ENCODE assay signal across 17 mouse cellular contexts in the genomic region with DNA sequence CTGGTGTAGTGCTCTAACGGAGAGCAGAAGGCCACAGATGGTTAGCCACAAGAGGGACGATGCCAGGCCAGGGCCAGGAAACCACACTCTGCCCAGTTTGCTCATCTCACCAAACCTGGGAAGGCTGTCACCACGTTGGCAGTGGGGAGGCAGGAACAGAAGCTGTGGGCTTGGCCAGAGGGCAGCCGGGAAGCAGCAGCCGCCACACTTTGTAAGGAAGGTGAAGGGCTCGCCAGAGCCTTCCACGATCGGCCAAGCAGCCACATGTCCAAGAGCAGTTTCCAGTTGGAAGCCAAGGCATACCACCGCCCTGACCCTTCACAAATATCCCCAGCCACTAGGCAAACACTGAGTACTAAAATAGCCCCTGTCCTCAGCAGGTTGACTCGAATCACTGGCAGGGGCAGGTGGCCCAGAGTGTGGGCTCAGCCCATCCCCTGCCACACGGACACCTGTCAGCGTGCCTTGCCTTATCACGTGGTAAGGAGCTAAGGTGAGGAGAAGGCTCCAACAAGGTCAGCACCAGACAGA.
A peak's percentile ranks its signal among the peaks of the same experiment; 100 is the strongest.
DNase-seq lines count a peak whose midpoint lies in the region; ATAC-seq and TF ChIP-seq lines count a peak whose summit lies in the region.
"Had no signal": no experiment of that assay in that cellular context is flagged by ENCODE, and none has a peak within 500 bp of the region (broad histone marks: within the 10 kb centered on the region; RNA-seq: fewer than 3 reads in every experiment).

No protein-coding gene starts in this region.

- no peaks in the 10 kb centered on the region for H3K36me3 ChIP-seq in heart, embryonic 12.5 days
- no peaks in the 10 kb centered on the region for H3K36me3 ChIP-seq in myocyte (ENCODE audit: control insufficient read depth, insufficient read depth)
- H3K36me3 ChIP-seq: embryonic facial prominence, embryonic 15.5 days; forebrain, embryonic 12.5 days; hindbrain, embryonic 13.5 days; limb, embryonic 13.5 days had no signal

- no peaks in the 10 kb centered on the region for H3K27me3 ChIP-seq in heart, embryonic 12.5 days (replicated peaks)
- no peaks in the 10 kb centered on the region for H3K27me3 ChIP-seq in myocyte (ENCODE audit: control insufficient read depth, insufficient read depth, insufficient read length)
- H3K27me3 ChIP-seq: embryonic facial prominence, embryonic 15.5 days; forebrain, embryonic 12.5 days; hindbrain, embryonic 13.5 days; limb, embryonic 13.5 days had no signal

- no peak overlapping the region for H3K9ac ChIP-seq in heart, embryonic 12.5 days
- H3K9ac ChIP-seq: embryonic facial prominence, embryonic 15.5 days; forebrain, embryonic 12.5 days; hindbrain, embryonic 13.5 days; limb, embryonic 13.5 days had no signal

- ATAC-seq in heart, embryonic 12.5 days (ENCODE audit: insufficient number of reproducible peaks, low FRiP score) = no peak

- H3K9me3 ChIP-seq in heart, embryonic 12.5 days (replicated peaks) = peaks cover 7% of the 10 kb centered on the region
- H3K9me3 ChIP-seq: hindbrain, embryonic 13.5 days had no signal

- no peaks in the 10 kb centered on the region for H3K79me2 ChIP-seq in myocyte (ENCODE audit: control insufficient read depth, insufficient read depth)

- no peak overlapping the region for H3ac ChIP-seq in myocyte (ENCODE audit: control insufficient read depth, insufficient read length)

- no peak for TF ChIP-seq POLR2A in myocyte (IDR thresholded peaks at IDR 0.05; ENCODE audit: insufficient read length, low read depth)
- no peak for TF ChIP-seq POLR2A in lung, adult 2 months (IDR thresholded peaks at IDR 0.05; ENCODE audit: borderline replicate concordance, extremely low read depth, low read depth, low read length)

- peaks cover 5% of the 10 kb centered on the region; the same call in 1 of the 2 replicates for H3K4me1 ChIP-seq in heart, embryonic 12.5 days (replicated peaks)
- no peaks in the 10 kb centered on the region for H3K4me1 ChIP-seq in lung, adult 2 months (ENCODE audit: control insufficient read depth, insufficient read depth, low read length)
- H3K4me1 ChIP-seq: embryonic facial prominence, embryonic 15.5 days had no signal

- peak; percentile 98 for DNase-seq in heart, adult 11 months
- peak; percentile 55 to 69 for DNase-seq in cerebellum, postnatal 25 days
- peak; percentile 76 to 77 for DNase-seq in heart, adult 9 months (ENCODE audit: low spot score in 2 of 2)
- DNase-seq in natural killer cell, adult 2 months (ENCODE audit: low spot score in 2 of 2) = no peak
- DNase-seq in frontal cortex, postnatal 14 days (ENCODE audit: low spot score in 2 of 2) = no peak
- no peak for DNase-seq in lung, adult 2 months
- DNase-seq: kidney, postnatal 14 days; layer of hippocampus, adult 9-11 months; lung, adult 18-20 months; retina, postnatal 1 day; spleen, adult 18-20 months had no signal

- no peak overlapping the region for H3K4me2 ChIP-seq in heart, embryonic 12.5 days
- no peak overlapping the region for H3K4me2 ChIP-seq in myocyte (ENCODE audit: low read depth)
- H3K4me2 ChIP-seq: embryonic facial prominence, embryonic 15.5 days; forebrain, embryonic 12.5 days; hindbrain, embryonic 13.5 days; limb, embryonic 13.5 days had no signal

- WGBS in heart, embryonic 12.5 days = 75% methylated on average over 13 of the region's 13 CpGs
- WGBS in lung, adult 2 months = 83% methylated on average over 13 of the region's 13 CpGs

- no peak for TF ChIP-seq CTCF in lung, adult 2 months (IDR thresholded peaks at IDR 0.05; ENCODE audit: insufficient read depth, low read length)

- H3K4me3 ChIP-seq in heart, embryonic 12.5 days = no peak overlapping the region
- no peak overlapping the region for H3K4me3 ChIP-seq in myocyte
- no peak overlapping the region for H3K4me3 ChIP-seq in lung, adult 2 months (replicated peaks; ENCODE audit: extremely low read depth, low read depth, low read length)
- H3K4me3 ChIP-seq: embryonic facial prominence, embryonic 15.5 days; forebrain, embryonic 12.5 days; hindbrain, embryonic 13.5 days; limb, embryonic 13.5 days had no signal

- H3K27ac ChIP-seq in heart, embryonic 12.5 days (ENCODE audit: poor library complexity, severe bottlenecking) = no peak overlapping the region
- H3K27ac ChIP-seq: embryonic facial prominence, embryonic 15.5 days; forebrain, embryonic 12.5 days; hindbrain, embryonic 13.5 days; limb, embryonic 13.5 days had no signal

TF ChIP-seq in myocyte, 11 proteins besides CTCF, POLR2A, EP300 and RAD21:
- TF ChIP-seq MAX (IDR thresholded peaks at IDR 0.05; ENCODE audit: low read depth) = no peak
- TF ChIP-seq MYOD1 (IDR thresholded peaks at IDR 0.05; ENCODE audit: control insufficient read depth in 1 of 3, insufficient read length in 2 of 3, low read depth in 2 of 3) = peak in 2 of 3 experiments; percentile 92 to 99
- TF ChIP-seq TCF3 (IDR thresholded peaks at IDR 0.05; ENCODE audit: insufficient read length, low read depth) = peak; percentile 35
- peak in 2 of 3 experiments; percentile 88 for TF ChIP-seq MYOG (IDR thresholded peaks at IDR 0.05; ENCODE audit: control insufficient read depth in 1 of 3, insufficient read depth in 1 of 3, insufficient read length in 2 of 3, low read depth in 2 of 3)
TF ChIP-seq in myocyte: peak in this region for 3.

Comparison
In these comparisons a context has a peak if more than half of its experiments do, and no peak if none do; other contexts are left out.
1. DNase-seq: peak in heart, adult 11 months (single experiment), cerebellum, postnatal 25 days (2 of 2) and heart, adult 9 months (2 of 2); none in natural killer cell, adult 2 months (0 of 2), frontal cortex, postnatal 14 days (0 of 2) and lung, adult 2 months (single experiment).